Mouse (Mus musculus) MEL (cell line): ENCODE measurements around the gene Ipmk.

Experiments used
- CTCF ChIP-seq, 3 experiments: IDR thresholded peaks in 2 of 3; conservative IDR thresholded peaks in 1 of 3; 2 replicates each; pipeline ENCODE4 v1.5.1; 2011 to 2012; ENCODE audit warnings: low read length in 3 of 3, low read depth in 2 of 3, mild to moderate bottlenecking in 2 of 3, improper control_type of control experiment in 1 of 3, inconsistent platforms in 1 of 3, mixed read lengths in 1 of 3, moderate library complexity in 1 of 3; ENCODE audit not compliant: control insufficient read depth in 1 of 3, insufficient read depth in 1 of 3, poor library complexity in 1 of 3, severe bottlenecking in 1 of 3
- EP300 ChIP-seq, 2 experiments: IDR thresholded peaks; 2 replicates each; pipeline ENCODE4 v1.6.1; 2011; ENCODE audit warnings: improper control_type of control experiment in 2 of 2, low read length in 2 of 2, low read depth in 1 of 2, mild to moderate bottlenecking in 1 of 2
- MAX ChIP-seq: IDR thresholded peaks from 2 replicates; pipeline ENCODE4 v1.6.1; 2011; ENCODE audit warnings: low read length, improper control_type of control experiment
- MEF2A ChIP-seq: IDR thresholded peaks from 2 replicates; pipeline ENCODE4 v1.6.1; 2014; ENCODE audit warnings: low read depth, mild to moderate bottlenecking, inconsistent platforms, low read length, improper control_type of control experiment; ENCODE audit not compliant: poor library complexity, insufficient replicate concordance, severe bottlenecking; ENCODE audit errors: extremely low read depth
- POLR2A ChIP-seq, 2 experiments: IDR thresholded peaks; 2 replicates each; pipeline ENCODE4 v1.6.1; 2011 to 2012; ENCODE audit warnings: low read length in 2 of 2, mild to moderate bottlenecking in 2 of 2, control low read depth in 1 of 2, improper control_type of control experiment in 1 of 2, low read depth in 1 of 2, moderate library complexity in 1 of 2; ENCODE audit not compliant: control insufficient read depth in 1 of 2, insufficient read depth in 1 of 2, poor library complexity in 1 of 2
- SMC3 ChIP-seq: IDR thresholded peaks from 2 replicates; pipeline ENCODE4 v1.6.1; 2011; ENCODE audit warnings: low read depth, low read length, improper control_type of control experiment
- UBTF ChIP-seq: IDR thresholded peaks from 2 replicates; pipeline ENCODE4 v1.6.1; 2012; ENCODE audit warnings: low read depth, mild to moderate bottlenecking, inconsistent platforms, low read length, improper control_type of control experiment, moderate library complexity, borderline replicate concordance; ENCODE audit not compliant: insufficient read depth

GRCm38 (mm10) chr10:71342030-71342805, 5.3 kb upstream of the Ipmk start:
- TF ChIP-seq MEF2A (no peak), CTCF (IDR thresholded peaks at IDR 0.05 in 2 of 3, conservative IDR thresholded peaks at IDR 0.05 in 1 of 3; ENCODE audit: control insufficient read depth in 1 of 3, insufficient read depth in 1 of 3, low read depth in 2 of 3, low read length in 3 of 3, poor library complexity in 1 of 3, severe bottlenecking in 1 of 3) (peak; percentile 29 to 44 (median 30); a peak in 3 of 6 replicates), SMC3 (no peak), POLR2A (IDR thresholded peaks at IDR 0.05; ENCODE audit: control insufficient read depth in 1 of 2, insufficient read depth in 1 of 2, low read depth in 1 of 2, low read length in 2 of 2, poor library complexity in 1 of 2) (no peak), MAX (no peak), UBTF (no peak), EP300 (IDR thresholded peaks at IDR 0.05; ENCODE audit: low read depth in 1 of 2, low read length in 2 of 2) (no peak)
